Mouse (Mus musculus): ENCODE data around the gene Tlr13. TPM values are rescaled to one million over a fixed set of nuclear protein-coding genes. Genes with fewer than 3 reads are reported as not detected.

The Tlr13 gene
- polyA plus RNA-seq, 1 experiment, result 0.41 TPM

GRCm38 (mm10) chrX:106139309-106140070 is 3.5 kb upstream of the Tlr13 start:
- no peaks in the 10 kb centered on the region for H3K9me3 ChIP-seq
- TF ChIP-seq GATA1 (IDR thresholded peaks at IDR 0.05; ENCODE audit: borderline replicate concordance, low read length), result no peak
- no peak for TF ChIP-seq FLI1 (IDR thresholded peaks at IDR 0.05; ENCODE audit: low read length)
- H3K4me3 ChIP-seq (replicated peaks), result peak overlapping the region; percentile 56

DNA sequence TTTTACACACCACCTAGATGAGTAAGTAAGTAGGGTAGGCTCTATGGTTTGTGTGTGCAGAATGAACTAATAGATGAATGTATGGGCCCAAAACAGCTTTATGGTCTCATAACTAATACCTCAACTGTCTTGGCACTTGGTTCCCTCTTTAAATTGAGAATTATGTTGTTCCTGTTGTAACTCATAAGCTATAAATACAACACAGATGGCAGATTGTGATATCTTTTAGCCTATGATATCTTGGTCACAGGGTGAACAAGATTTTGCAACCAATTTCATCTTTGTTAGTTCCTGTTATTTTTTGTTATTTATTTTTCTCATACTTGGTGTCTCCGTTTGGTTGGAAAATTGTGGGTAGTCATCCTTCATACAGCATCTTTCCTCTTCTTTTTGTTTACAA is 5.2 kb downstream of the Tlr13 start:
- TF ChIP-seq GATA1 (IDR thresholded peaks at IDR 0.05; ENCODE audit: borderline replicate concordance, low read length) (no peak), FLI1 (IDR thresholded peaks at IDR 0.05; ENCODE audit: low read length) (no peak)
- Histone ChIP-seq H3K4me1 (peaks cover 36% of the 10 kb centered on the region), H3K27me3 (replicated peaks) (peaks cover 2% of the 10 kb centered on the region), H3K36me3 (replicated peaks; ENCODE audit: low read length) (no peaks in the 10 kb centered on the region), H3K4me3 (replicated peaks) (no peak overlapping the region), H3K9me3 (no peaks in the 10 kb centered on the region)

More at GRCm38 (mm10) chrX:106139309-106140070, 3.5 kb upstream of the Tlr13 start:
- peaks cover 52% of the 10 kb centered on the region for H3K4me1 ChIP-seq
- H3K36me3 ChIP-seq (replicated peaks; ENCODE audit: low read length), result no peaks in the 10 kb centered on the region
- no peaks in the 10 kb centered on the region for H3K27me3 ChIP-seq (replicated peaks)

DNA sequence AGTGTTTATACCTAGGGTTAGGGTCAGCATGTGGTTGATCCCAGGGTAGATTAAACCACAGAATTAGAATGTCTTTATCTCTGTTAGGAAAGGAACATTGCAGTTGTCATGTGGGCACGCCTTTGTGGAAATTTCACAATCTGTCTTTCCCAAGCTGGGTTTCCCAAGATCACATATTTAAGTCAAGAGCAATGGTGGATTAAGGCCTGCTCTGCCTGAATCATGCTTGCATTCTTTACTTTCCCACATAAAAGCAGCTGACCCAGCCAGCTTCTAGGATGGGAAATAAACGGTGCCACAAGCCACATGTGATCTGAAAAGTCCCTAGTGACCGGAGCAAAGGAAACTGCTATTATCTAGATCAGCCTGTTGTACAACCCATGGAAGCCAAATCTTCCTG is 6.5 kb downstream of the Tlr13 start:
- TF ChIP-seq FLI1 (IDR thresholded peaks at IDR 0.05; ENCODE audit: low read length) (no peak), GATA1 (IDR thresholded peaks at IDR 0.05; ENCODE audit: borderline replicate concordance, low read length) (no peak)
- H3K27me3 ChIP-seq (replicated peaks), result peaks cover 2% of the 10 kb centered on the region
- no peak overlapping the region for H3K4me3 ChIP-seq (replicated peaks)
- no peaks in the 10 kb centered on the region for H3K9me3 ChIP-seq
- peaks cover 41% of the 10 kb centered on the region for H3K4me1 ChIP-seq
- H3K36me3 ChIP-seq (replicated peaks; ENCODE audit: low read length), result no peaks in the 10 kb centered on the region

- Histone ChIP-seq H3K9me3 (no peaks in the 10 kb centered on the region), H3K4me1 (peaks cover 47% of the 10 kb centered on the region), H3K36me3 (replicated peaks; ENCODE audit: low read length) (no peaks in the 10 kb centered on the region), H3K27me3 (replicated peaks) (peaks cover 2% of the 10 kb centered on the region), H3K4me3 (replicated peaks) (no peak overlapping the region)
- TF ChIP-seq GATA1 (IDR thresholded peaks at IDR 0.05; ENCODE audit: borderline replicate concordance, low read length) (no peak), FLI1 (IDR thresholded peaks at IDR 0.05; ENCODE audit: low read length) (no peak)
Observed at GRCm38 (mm10) chrX:106154180-106154586, 11.2 kb downstream of the Tlr13 start.

DNA sequence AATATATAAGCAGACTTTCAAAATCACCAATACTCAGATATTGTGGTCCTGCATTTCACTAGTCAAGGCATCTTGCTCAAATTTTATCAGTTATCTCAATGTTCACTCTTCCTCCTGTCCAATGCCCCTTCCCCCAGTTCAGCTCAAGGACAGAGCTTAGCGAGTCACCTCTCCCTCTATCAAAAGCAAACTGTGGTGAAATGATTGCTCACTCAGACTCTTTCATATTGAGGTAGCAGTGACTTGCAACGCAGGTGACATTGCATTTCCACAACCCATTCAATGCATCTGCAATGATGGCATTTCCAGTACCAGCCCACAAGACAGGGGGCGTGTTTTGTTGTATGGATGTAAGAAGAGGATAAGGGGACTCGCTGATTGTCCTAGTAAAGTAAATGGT is 12.9 kb downstream of the Tlr13 start:
- Histone ChIP-seq H3K9me3 (no peaks in the 10 kb centered on the region), H3K27me3 (replicated peaks) (peaks cover 4% of the 10 kb centered on the region), H3K36me3 (replicated peaks; ENCODE audit: low read length) (no peaks in the 10 kb centered on the region), H3K4me1 (peaks cover 36% of the 10 kb centered on the region), H3K4me3 (replicated peaks) (no peak overlapping the region)
- TF ChIP-seq FLI1 (IDR thresholded peaks at IDR 0.05; ENCODE audit: low read length) (no peak), GATA1 (IDR thresholded peaks at IDR 0.05; ENCODE audit: borderline replicate concordance, low read length) (no peak)

GRCm38 (mm10) chrX:106163995-106164394 is 21.0 kb downstream of the Tlr13 start:
- H3K27me3 ChIP-seq (replicated peaks), result peaks cover 4% of the 10 kb centered on the region
- H3K9me3 ChIP-seq, result no peaks in the 10 kb centered on the region
- H3K4me1 ChIP-seq, result peaks cover 21% of the 10 kb centered on the region
- peak overlapping the region; percentile 87 for H3K4me3 ChIP-seq (replicated peaks)
- no peaks in the 10 kb centered on the region for H3K36me3 ChIP-seq (replicated peaks; ENCODE audit: low read length)
- TF ChIP-seq GATA1 (IDR thresholded peaks at IDR 0.05; ENCODE audit: borderline replicate concordance, low read length), result no peak
- no peak for TF ChIP-seq FLI1 (IDR thresholded peaks at IDR 0.05; ENCODE audit: low read length)

GRCm38 (mm10) chrX:106164555-106164954 is 21.6 kb downstream of the Tlr13 start:
- no peaks in the 10 kb centered on the region for H3K9me3 ChIP-seq
- TF ChIP-seq FLI1 (IDR thresholded peaks at IDR 0.05; ENCODE audit: low read length), result no peak

GRCm38 (mm10) chrX:106165089-106165488 is 22.1 kb downstream of the Tlr13 start:
- peak overlapping the region; percentile 12 for H3K4me3 ChIP-seq (replicated peaks)
- peaks cover 3% of the 10 kb centered on the region for H3K27me3 ChIP-seq (replicated peaks)
- no peaks in the 10 kb centered on the region for H3K36me3 ChIP-seq (replicated peaks; ENCODE audit: low read length)
- H3K9me3 ChIP-seq, result no peaks in the 10 kb centered on the region
- TF ChIP-seq GATA1 (IDR thresholded peaks at IDR 0.05; ENCODE audit: borderline replicate concordance, low read length), result no peak
- TF ChIP-seq FLI1 (IDR thresholded peaks at IDR 0.05; ENCODE audit: low read length), result no peak
- H3K4me1 ChIP-seq, result peaks cover 17% of the 10 kb centered on the region

More at GRCm38 (mm10) chrX:106164555-106164954, 21.6 kb downstream of the Tlr13 start:
- Histone ChIP-seq H3K4me3 (replicated peaks) (no peak overlapping the region), H3K4me1 (peaks cover 21% of the 10 kb centered on the region), H3K36me3 (replicated peaks; ENCODE audit: low read length) (no peaks in the 10 kb centered on the region), H3K27me3 (replicated peaks) (peaks cover 4% of the 10 kb centered on the region)

- H3K4me1 ChIP-seq, result 0 out of 2 replicates have a peak, but pooled peaks cover 12% of the 10 kb centered on the region
- H3K4me3 ChIP-seq (replicated peaks), result peak overlapping the region; percentile 84
- TF ChIP-seq FLI1 (IDR thresholded peaks at IDR 0.05; ENCODE audit: low read length), result no peak
- TF ChIP-seq GATA1 (IDR thresholded peaks at IDR 0.05; ENCODE audit: borderline replicate concordance, low read length), result no peak
- no peaks in the 10 kb centered on the region for H3K27me3 ChIP-seq (replicated peaks)
- H3K36me3 ChIP-seq (replicated peaks; ENCODE audit: low read length), result no peaks in the 10 kb centered on the region
- 0 out of 2 replicates have a peak, but pooled peaks cover 2% of the 10 kb centered on the region for H3K9me3 ChIP-seq
Observed at GRCm38 (mm10) chrX:106171106-106171852, 28.3 kb downstream of the Tlr13 start.

DNA sequence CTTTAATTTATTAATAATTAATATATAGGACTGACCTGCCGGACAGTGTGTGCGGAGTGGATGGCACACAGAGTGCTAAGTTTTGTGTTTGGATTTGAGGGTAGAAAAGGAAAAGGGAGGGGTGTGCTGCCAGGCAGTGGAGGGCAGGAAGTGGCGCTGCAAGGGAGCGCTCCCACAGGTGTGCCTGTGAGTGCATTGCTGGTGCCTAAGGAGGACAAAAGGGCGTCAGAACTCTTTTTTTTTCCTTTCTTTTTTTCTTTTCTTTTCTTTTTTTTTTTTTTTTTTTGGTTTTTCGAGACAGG is 28.8 kb downstream of the Tlr13 start:
- TF ChIP-seq GATA1 (IDR thresholded peaks at IDR 0.05; ENCODE audit: borderline replicate concordance, low read length) (no peak), FLI1 (IDR thresholded peaks at IDR 0.05; ENCODE audit: low read length) (no peak)
- Histone ChIP-seq H3K4me3 (replicated peaks) (peak overlapping the region; percentile 84), H3K36me3 (replicated peaks; ENCODE audit: low read length) (no peaks in the 10 kb centered on the region)

More for the DNA sequence above, 28.8 kb downstream of the Tlr13 start:
- H3K27me3 ChIP-seq (replicated peaks), result no peaks in the 10 kb centered on the region
- H3K9me3 ChIP-seq, result 0 out of 2 replicates have a peak, but pooled peaks cover 2% of the 10 kb centered on the region
- H3K4me1 ChIP-seq, result 0 out of 2 replicates have a peak, but pooled peaks cover 12% of the 10 kb centered on the region

Data from megakaryocyte, embryonic 14.5 days (primary cell).